8 mouse cellular contexts compared by ENCODE assay signal in genomic region chr1:180768334-180769168, GRCm38 (mm10). TPM values are rescaled to one million over a fixed set of nuclear protein-coding genes. Genes with fewer than 3 reads are reported as not detected.
DNase-seq lines count a peak whose midpoint lies in the region; ATAC-seq and TF ChIP-seq lines count a peak whose summit lies in the region.

No protein-coding gene starts in this region.

- no peaks in the 10 kb centered on the region for H3K79me3 ChIP-seq in C2C12 (ENCODE audit: low read depth)

- peak overlapping the region; percentile 42 for H3ac ChIP-seq in C2C12 (ENCODE audit: control insufficient read depth, insufficient read length, low read depth)

- H3K9ac ChIP-seq in embryonic facial prominence, embryonic 15.5 days: peak overlapping the region; percentile 50
- H3K9ac ChIP-seq in heart, embryonic 11.5 days (ENCODE audit: low read depth, low read length): peak overlapping the region; percentile 75
- peak overlapping the region; percentile 56 for H3K9ac ChIP-seq in kidney, embryonic 14.5 days (ENCODE audit: low read depth, low read length)
- peak overlapping the region; percentile 69 for H3K9ac ChIP-seq in midbrain, postnatal 0 days (replicated peaks; ENCODE audit: low read length, poor library complexity, severe bottlenecking)

- TF ChIP-seq POLR2A in bone marrow macrophage, adult 2 months (IDR thresholded peaks at IDR 0.05; ENCODE audit: borderline replicate concordance, low read depth, low read length): no peak

- H3K4me2 ChIP-seq in embryonic facial prominence, embryonic 15.5 days (replicated peaks): peak overlapping the region; percentile 83
- H3K4me2 ChIP-seq in heart, embryonic 11.5 days: peak overlapping the region; percentile 75
- H3K4me2 ChIP-seq in kidney, embryonic 14.5 days (replicated peaks; ENCODE audit: low read depth, low read length): peak overlapping the region; percentile 60
- peak overlapping the region; percentile 74 for H3K4me2 ChIP-seq in midbrain, postnatal 0 days (ENCODE audit: low read depth, low read length, poor library complexity, severe bottlenecking)

- no peaks in the 10 kb centered on the region for H3K27me3 ChIP-seq in C2C12 (ENCODE audit: control insufficient read depth, insufficient read depth, insufficient read length)
- H3K27me3 ChIP-seq in embryonic facial prominence, embryonic 15.5 days: no peaks in the 10 kb centered on the region
- peaks cover 1% of the 10 kb centered on the region; the same call in 1 of the 2 replicates for H3K27me3 ChIP-seq in heart, embryonic 11.5 days (ENCODE audit: control insufficient read depth, insufficient read depth, low read length)
- H3K27me3 ChIP-seq in kidney, embryonic 14.5 days (ENCODE audit: control insufficient read depth, insufficient read depth, low read length): no peaks in the 10 kb centered on the region
- H3K27me3 ChIP-seq in midbrain, postnatal 0 days (ENCODE audit: insufficient read depth, low read length): no peaks in the 10 kb centered on the region

- TF ChIP-seq CTCF in C2C12 (IDR thresholded peaks at IDR 0.05; ENCODE audit: control insufficient read depth, insufficient read depth, insufficient read length): peak; percentile 88
- peak; percentile 69 for TF ChIP-seq CTCF in bone marrow macrophage, adult 2 months (IDR thresholded peaks at IDR 0.05; ENCODE audit: low read depth, low read length)
- peak; percentile 75 for TF ChIP-seq CTCF in midbrain, postnatal 0 days (IDR thresholded peaks at IDR 0.05)

- H3K4me1 ChIP-seq in bone marrow macrophage, adult 2 months (ENCODE audit: control insufficient read depth, insufficient read depth, low read length): peaks cover 30% of the 10 kb centered on the region
- peaks cover 17% of the 10 kb centered on the region for H3K4me1 ChIP-seq in embryonic facial prominence, embryonic 15.5 days
- H3K4me1 ChIP-seq in heart, embryonic 11.5 days (ENCODE audit: control insufficient read depth, insufficient read depth, low read length): peaks cover 9% of the 10 kb centered on the region; the same call in 1 of the 2 replicates
- H3K4me1 ChIP-seq in kidney, embryonic 14.5 days (ENCODE audit: control insufficient read depth, insufficient read depth, low read length): peaks cover 10% of the 10 kb centered on the region; the same call in 1 of the 2 replicates
- no peaks in the 10 kb centered on the region for H3K4me1 ChIP-seq in midbrain, postnatal 0 days (ENCODE audit: insufficient read depth, low read length)

- DNase-seq in liver: peak; percentile 75
- DNase-seq in midbrain, postnatal 0 days (ENCODE audit: low spot score): peak; percentile 81
- peak; percentile 80 to 87 for DNase-seq in spleen, postnatal 10 days (ENCODE audit: low spot score in 2 of 2)

- WGBS in embryonic facial prominence, embryonic 15.5 days: 3% methylated on average over 37 of the region's 37 CpGs
- whole genome bisulfite sequencing in heart, embryonic 11.5 days (ENCODE audit: insufficient replicate concordance): 3% methylated on average over 37 of the region's 37 CpGs
- 3% methylated on average over 37 of the region's 37 CpGs for WGBS in kidney, embryonic 14.5 days
- 3% methylated on average over 37 of the region's 37 CpGs for WGBS in midbrain, postnatal 0 days

- H3K4me3 ChIP-seq in C2C12 (ENCODE audit: insufficient read depth, poor library complexity, severe bottlenecking): peak overlapping the region; percentile 7
- peak overlapping the region; percentile 68 for H3K4me3 ChIP-seq in bone marrow macrophage, adult 2 months (ENCODE audit: insufficient read depth, low read length)
- H3K4me3 ChIP-seq in embryonic facial prominence, embryonic 15.5 days (replicated peaks): peak overlapping the region; percentile 52
- H3K4me3 ChIP-seq in heart, embryonic 11.5 days (ENCODE audit: low read depth, low read length): peak overlapping the region; percentile 53
- peak overlapping the region; percentile 50 for H3K4me3 ChIP-seq in kidney, embryonic 14.5 days (ENCODE audit: low read length)
- H3K4me3 ChIP-seq in midbrain, postnatal 0 days (ENCODE audit: low read depth, low read length): peak overlapping the region; percentile 41

- ATAC-seq in embryonic facial prominence, embryonic 15.5 days (ENCODE audit: insufficient number of reproducible peaks, low FRiP score, low TSS enrichment, low read depth): peak; percentile 85
- peak; percentile 85 for ATAC-seq in heart, embryonic 11.5 days (replicated peaks; ENCODE audit: insufficient number of reproducible peaks, low FRiP score, low TSS enrichment)
- peak; percentile 90 for ATAC-seq in kidney, embryonic 14.5 days (ENCODE audit: low FRiP score, low TSS enrichment)
- peak; percentile 90 for ATAC-seq in midbrain, postnatal 0 days (ENCODE audit: low FRiP score)

- no peaks in the 10 kb centered on the region for H3K79me2 ChIP-seq in C2C12 (ENCODE audit: control insufficient read depth, insufficient read depth)

- H3K9me3 ChIP-seq in embryonic facial prominence, embryonic 15.5 days (replicated peaks): no peaks in the 10 kb centered on the region
- no peaks in the 10 kb centered on the region for H3K9me3 ChIP-seq in heart, embryonic 11.5 days (replicated peaks; ENCODE audit: control insufficient read depth, low read length)
- no peaks in the 10 kb centered on the region for H3K9me3 ChIP-seq in kidney, embryonic 14.5 days (ENCODE audit: control insufficient read depth, low read length)
- H3K9me3 ChIP-seq in midbrain, postnatal 0 days (ENCODE audit: low read length): no peaks in the 10 kb centered on the region

- H3K27ac ChIP-seq in bone marrow macrophage, adult 2 months (ENCODE audit: insufficient read depth, low read depth, low read length): peak overlapping the region; percentile 39; the same call in 1 of the 2 replicates
- H3K27ac ChIP-seq in embryonic facial prominence, embryonic 15.5 days (replicated peaks): peak overlapping the region; percentile 61
- peak overlapping the region; percentile 8 for H3K27ac ChIP-seq in heart, embryonic 11.5 days (ENCODE audit: low read depth, low read length)
- peak overlapping the region; percentile 76 for H3K27ac ChIP-seq in kidney, embryonic 14.5 days (ENCODE audit: low read depth, low read length)
- peak overlapping the region; percentile 72 for H3K27ac ChIP-seq in midbrain, postnatal 0 days (ENCODE audit: low read depth, low read length)

- H3K36me3 ChIP-seq in C2C12 (ENCODE audit: control insufficient read depth, insufficient read depth): no peaks in the 10 kb centered on the region
- no peaks in the 10 kb centered on the region for H3K36me3 ChIP-seq in embryonic facial prominence, embryonic 15.5 days
- no peaks in the 10 kb centered on the region for H3K36me3 ChIP-seq in heart, embryonic 11.5 days (ENCODE audit: control insufficient read depth, insufficient read depth, low read length)
- no peaks in the 10 kb centered on the region for H3K36me3 ChIP-seq in kidney, embryonic 14.5 days (ENCODE audit: control insufficient read depth, insufficient read depth, low read length)
- H3K36me3 ChIP-seq in midbrain, postnatal 0 days (ENCODE audit: insufficient read depth, low read length): no peaks in the 10 kb centered on the region

TF ChIP-seq in C2C12, 6 proteins besides CTCF, POLR2A, EP300 and RAD21:
- TF ChIP-seq MYOD1 (IDR thresholded peaks at IDR 0.05; ENCODE audit: control insufficient read depth, insufficient read length, low read depth): no peak
- no peak for TF ChIP-seq CEBPB (IDR thresholded peaks at IDR 0.05; ENCODE audit: low read depth)
- no peak for TF ChIP-seq MYOG (IDR thresholded peaks at IDR 0.05; ENCODE audit: control insufficient read depth, extremely low read depth, insufficient read length)
- no peak for TF ChIP-seq USF1 (IDR thresholded peaks at IDR 0.05; ENCODE audit: low read depth)
- no peak for TF ChIP-seq MAX (IDR thresholded peaks at IDR 0.05)
- no peak for TF ChIP-seq FOSL1 (IDR thresholded peaks at IDR 0.05; ENCODE audit: insufficient read depth, low read length, poor library complexity, severe bottlenecking)

RNA-seq across cellular contexts. Expression of gene Acbd3, which starts 42.7 kb away (rescaled TPM):
- 13.2 TPM for polyA plus RNA-seq in C2C12 (2012; fragmentation: generic; extraction: Trizol)
- polyA plus RNA-seq in bone marrow macrophage, adult 2 months (2012; ENCODE audit: insufficient read depth, insufficient read length, missing spikeins): 33.7 and 36.9 TPM in 2 replicates
- 26.8 and 27.5 TPM in 2 replicates for polyA plus RNA-seq in embryonic facial prominence, embryonic 15.5 days (2015; fragmentation: Nextera tagmentation; extraction: Ambion mirVana)
- 23.0 and 23.7 TPM in 2 replicates for polyA plus RNA-seq in heart, embryonic 11.5 days (2014; fragmentation: Nextera tagmentation; extraction: Ambion mirVana)
- polyA plus RNA-seq in kidney, embryonic 14.5 days (2014; fragmentation: Nextera tagmentation; extraction: Ambion mirVana): 18.8 and 28.0 TPM in 2 replicates
- total RNA-seq in midbrain, postnatal 0 days (2014; rRNA removed): 30.0 and 42.5 TPM in 2 replicates
- 15.8 and 18.8 TPM in 2 replicates for polyA plus RNA-seq in midbrain, postnatal 0 days (2015; fragmentation: Nextera tagmentation; extraction: Ambion mirVana)

RNA-seq across cellular contexts. Expression of gene H3f3a, which starts 45.2 kb away (rescaled TPM):
- polyA plus RNA-seq in C2C12 (2012; fragmentation: generic; extraction: Trizol): 570 TPM
- polyA plus RNA-seq in bone marrow macrophage, adult 2 months (2012; ENCODE audit: insufficient read depth, insufficient read length, missing spikeins): 1,000 and 1,015 TPM in 2 replicates
- 2,445 and 2,695 TPM in 2 replicates for polyA plus RNA-seq in embryonic facial prominence, embryonic 15.5 days (2015; fragmentation: Nextera tagmentation; extraction: Ambion mirVana)
- polyA plus RNA-seq in heart, embryonic 11.5 days (2014; fragmentation: Nextera tagmentation; extraction: Ambion mirVana): 1,894 and 1,931 TPM in 2 replicates
- polyA plus RNA-seq in kidney, embryonic 14.5 days (2014; fragmentation: Nextera tagmentation; extraction: Ambion mirVana): 2,845 and 3,531 TPM in 2 replicates
- 1,783 and 3,084 TPM in 2 replicates for total RNA-seq in midbrain, postnatal 0 days (2014; rRNA removed)
- polyA plus RNA-seq in midbrain, postnatal 0 days (2015; fragmentation: Nextera tagmentation; extraction: Ambion mirVana): 1,997 and 2,039 TPM in 2 replicates

Comparison
In these comparisons a context has a peak if more than half of its experiments do, and no peak if none do; other contexts are left out.
1. Peak in every context shown above with its lines: DNase-seq, ATAC-seq, H3K4me3 ChIP-seq and H3K27ac ChIP-seq.
2. H3K4me3 ChIP-seq: peak in every context shown above with its lines; median percentile 68 in bone marrow macrophage, adult 2 months; 53 in heart, embryonic 11.5 days; 52 in embryonic facial prominence, embryonic 15.5 days; 50 in kidney, embryonic 14.5 days; 41 in midbrain, postnatal 0 days; 7 in C2C12.
3. H3K27ac ChIP-seq: peak in every context shown above with its lines; median percentile 76 in kidney, embryonic 14.5 days; 72 in midbrain, postnatal 0 days; 61 in embryonic facial prominence, embryonic 15.5 days; 39 in bone marrow macrophage, adult 2 months; 8 in heart, embryonic 11.5 days.